Mouse (Mus musculus) bone marrow, adult 2 months (tissue): ENCODE measurements around the gene Pde4a.

Source experiments
- CTCF ChIP-seq: fragments of 200-500 bp; IDR thresholded peaks from 2 replicates; pipeline ENCODE4 v1.5.1; 2011; ENCODE audit warnings: low read length, control low read depth; ENCODE audit not compliant: control insufficient read depth, insufficient read depth
- POLR2A ChIP-seq: fragments of 200-500 bp; IDR thresholded peaks from 2 replicates; pipeline ENCODE4 v1.6.1; 2011; ENCODE audit warnings: low read depth, mild to moderate bottlenecking, control low read depth, low read length, borderline replicate concordance; ENCODE audit not compliant: control insufficient read depth

DNA sequence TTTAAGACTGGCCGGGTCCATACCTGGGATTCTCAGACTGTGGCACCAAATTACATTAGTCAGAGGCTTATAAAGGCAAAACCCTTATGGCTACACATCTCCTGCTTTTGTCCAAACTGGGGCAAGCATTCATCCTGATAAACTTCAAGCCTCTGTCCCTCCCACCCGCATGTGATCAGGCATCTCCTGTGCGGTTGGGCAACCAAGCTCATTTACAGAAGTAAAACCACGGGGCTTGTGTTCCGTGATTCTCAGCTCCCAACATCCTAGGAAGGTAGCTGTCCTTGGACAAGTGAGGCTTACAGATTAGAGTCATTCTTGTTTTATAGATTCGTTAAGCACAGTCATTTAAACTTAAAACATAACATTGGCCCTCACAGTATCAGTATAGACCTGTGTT, 41.3 kb downstream of the Pde4a start:
- TF ChIP-seq CTCF: no peak
- no peak for TF ChIP-seq POLR2A
